Mouse (Mus musculus) limb, embryonic 10.5 days (tissue): ENCODE results near the gene Xaf1. TPM values are rescaled to one million over a fixed set of nuclear protein-coding genes. Genes with fewer than 3 reads are reported as not detected.
"Not testable (repeated sequence)": the region's sequence is repeated elsewhere in the genome, so short reads cannot be mapped to it uniquely, and the experiment has no call there.

Source experiments
- DNase-seq: peaks from one replicate; pipeline ENCODE4 v3.0.0-alpha.2; 2017; ENCODE audit warnings: low spot score
- H3K27ac ChIP-seq: fragments of 300-500 bp; sonication (generic); 2 replicates; pipeline ENCODE4 v1.5.1; 2016; ENCODE audit warnings: mild to moderate bottlenecking
- H3K27me3 ChIP-seq: fragments of 300-500 bp; sonication (generic); 2 replicates; pipeline ENCODE4 v1.6.1; 2016; ENCODE audit warnings: low read depth, mild to moderate bottlenecking; ENCODE audit not compliant: poor library complexity, severe bottlenecking
- H3K36me3 ChIP-seq: fragments of 300-500 bp; sonication (generic); 2 replicates; pipeline ENCODE4 v1.6.1; 2016; ENCODE audit warnings: mild to moderate bottlenecking, moderate library complexity
- H3K4me1 ChIP-seq: fragments of 300-500 bp; sonication (generic); 2 replicates; pipeline ENCODE4 v1.6.1; 2016
- H3K4me3 ChIP-seq: fragments of 300-500 bp; sonication (generic); 2 replicates; pipeline ENCODE4 v1.5.1; 2016; ENCODE audit warnings: mild to moderate bottlenecking, moderate library complexity
- H3K9me3 ChIP-seq: fragments of 300-500 bp; sonication (generic); replicated peaks from 2 replicates; pipeline ENCODE4 v1.6.1; 2016; ENCODE audit warnings: mild to moderate bottlenecking
- WGBS: fragments of 180-500 bp; shearing (Covaris S2); methylation state at CpG from one replicate; pipeline ENCODE4 v1.1.7; 2016; 5-methylcytosine and 5-hydroxymethylcytosine counted together
- polyA plus RNA-seq: library from polyadenylated mRNA; unstranded; fragments of >200 nt; fragmentation: Nextera tagmentation; extraction: Ambion mirVana; gene quantifications from 2 replicates; pipeline ENCODE4 v1.2.1, GENCODE M21; 2016

Gene Xaf1
- polyA plus RNA-seq, 1 experiment from 2014 or later = 2.5 TPM

- Histone ChIP-seq H3K27me3 (no peaks in the 10 kb centered on the region), H3K4me3 (no peak overlapping the region), H3K9me3 (no peaks in the 10 kb centered on the region), H3K27ac (no peak overlapping the region), H3K4me1 (no peaks in the 10 kb centered on the region), H3K36me3 (no peaks in the 10 kb centered on the region)
- DNase-seq = no peak
- 84% methylated on average over 4 of the region's 4 CpGs for WGBS
Observed at GRCm38 (mm10) chr11:72325701-72326100, 24.3 kb downstream of the Xaf1 start.

DNA sequence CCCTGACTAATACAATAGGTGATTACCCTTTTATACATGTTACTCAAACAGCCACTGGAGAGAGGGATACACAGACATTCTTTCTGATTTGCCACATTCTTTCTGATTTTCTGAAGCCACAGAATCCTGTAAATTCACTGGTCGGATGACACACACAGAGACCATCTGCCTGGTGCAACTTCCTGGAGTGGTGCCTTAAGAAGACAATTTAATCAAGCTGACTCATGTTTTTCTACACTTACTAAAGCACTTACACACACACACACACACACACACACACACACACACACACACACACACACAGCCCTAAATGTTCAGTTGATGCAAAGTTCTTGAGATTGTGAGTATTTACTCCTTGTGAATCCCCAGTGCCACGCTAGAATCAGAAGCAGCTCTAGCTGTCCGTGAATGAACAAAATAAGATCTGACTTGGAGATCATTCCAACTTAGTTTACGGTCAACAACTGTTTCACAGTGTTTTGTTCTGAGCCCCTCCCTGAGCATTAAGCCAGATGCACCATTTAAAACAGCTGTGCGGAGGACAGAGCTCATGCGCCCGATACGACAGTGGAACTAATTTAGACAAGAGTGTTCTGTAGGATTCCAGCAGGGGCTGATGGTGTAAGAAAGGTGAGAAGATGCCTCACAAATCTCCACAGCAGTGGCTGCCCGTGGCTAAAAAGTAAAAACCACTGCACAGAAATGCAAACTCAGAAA, 31.7 kb downstream of the Xaf1 start:
- Histone ChIP-seq H3K27ac (no peak overlapping the region), H3K27me3 (no peaks in the 10 kb centered on the region), H3K36me3 (no peaks in the 10 kb centered on the region), H3K4me3 (no peak overlapping the region), H3K9me3 (no peaks in the 10 kb centered on the region), H3K4me1 (no peaks in the 10 kb centered on the region)
- no peak for DNase-seq
- WGBS = 84% methylated on average over 9 of the region's 9 CpGs

- no peak for DNase-seq
- 84% methylated on average over 4 of the region's 4 CpGs for WGBS
- no peak overlapping the region for H3K27ac ChIP-seq
- no peaks in the 10 kb centered on the region for H3K36me3 ChIP-seq
- no peak overlapping the region for H3K4me3 ChIP-seq
- H3K4me1 ChIP-seq = peaks cover 5% of the 10 kb centered on the region; the same call in 1 of the 2 replicates
- no peaks in the 10 kb centered on the region for H3K9me3 ChIP-seq
- no peaks in the 10 kb centered on the region for H3K27me3 ChIP-seq
Observed at GRCm38 (mm10) chr11:72334653-72335052, 33.2 kb downstream of the Xaf1 start.

DNA sequence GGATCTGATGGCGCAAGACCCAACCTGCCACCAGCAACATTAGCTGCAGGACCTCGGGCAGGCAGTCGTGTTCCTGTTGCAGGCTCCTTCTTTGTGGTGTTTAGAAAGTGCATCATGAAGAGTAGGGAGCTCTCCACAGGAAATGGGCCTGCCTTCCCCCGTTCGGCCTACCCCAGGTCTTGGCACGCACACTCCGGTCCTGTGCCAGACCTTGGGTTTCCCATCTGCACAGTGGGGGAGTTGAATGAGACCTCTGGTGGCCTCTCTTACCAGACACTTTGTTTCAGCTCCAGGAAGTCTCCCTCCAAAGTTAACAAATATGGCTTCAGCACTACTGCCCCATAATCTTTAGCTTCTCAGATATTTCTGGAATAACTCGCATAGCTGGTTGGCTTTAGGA, 35.3 kb downstream of the Xaf1 start:
- no peak overlapping the region for H3K4me3 ChIP-seq
- no peaks in the 10 kb centered on the region for H3K9me3 ChIP-seq
- H3K27ac ChIP-seq = no peak overlapping the region
- H3K4me1 ChIP-seq = peaks cover 5% of the 10 kb centered on the region; the same call in 1 of the 2 replicates
- H3K36me3 ChIP-seq = no peaks in the 10 kb centered on the region
- H3K27me3 ChIP-seq = no peaks in the 10 kb centered on the region
- DNase-seq = no peak
- 85% methylated on average over 8 of the region's 8 CpGs for WGBS

- DNase-seq = no peak
- H3K27ac ChIP-seq = no peak overlapping the region
- no peaks in the 10 kb centered on the region for H3K36me3 ChIP-seq
- H3K9me3 ChIP-seq = no peaks in the 10 kb centered on the region
- H3K27me3 ChIP-seq = no peaks in the 10 kb centered on the region
- 80% methylated on average over 5 of the region's 5 CpGs for WGBS
- no peak overlapping the region for H3K4me3 ChIP-seq
- H3K4me1 ChIP-seq = peaks cover 5% of the 10 kb centered on the region; the same call in 1 of the 2 replicates
Observed at GRCm38 (mm10) chr11:72338437-72338871, 37.0 kb downstream of the Xaf1 start.

GRCm38 (mm10) chr11:72339716-72340115, 38.3 kb downstream of the Xaf1 start:
- Histone ChIP-seq H3K27ac (no peak overlapping the region), H3K4me3 (no peak overlapping the region), H3K9me3 (no peaks in the 10 kb centered on the region), H3K27me3 (no peaks in the 10 kb centered on the region), H3K4me1 (peaks cover 12% of the 10 kb centered on the region; the same call in 1 of the 2 replicates), H3K36me3 (no peaks in the 10 kb centered on the region)
- WGBS = 92% methylated on average over 4 of the region's 4 CpGs
- DNase-seq = no peak

GRCm38 (mm10) chr11:72342549-72343237, 41.3 kb downstream of the Xaf1 start:
- DNase-seq = peak; percentile 67
- 11% methylated on average over 7 of the region's 7 CpGs for WGBS
- H3K4me3 ChIP-seq = no peak overlapping the region
- H3K9me3 ChIP-seq = no peaks in the 10 kb centered on the region
- no peaks in the 10 kb centered on the region for H3K36me3 ChIP-seq
- peaks cover 12% of the 10 kb centered on the region; the same call in 1 of the 2 replicates for H3K4me1 ChIP-seq
- H3K27me3 ChIP-seq = no peaks in the 10 kb centered on the region
- no peak overlapping the region for H3K27ac ChIP-seq

- not testable (repeated sequence) for H3K27ac ChIP-seq, H3K36me3 ChIP-seq, H3K27me3 ChIP-seq, H3K4me3 ChIP-seq, H3K9me3 ChIP-seq, DNase-seq
- H3K4me1 ChIP-seq = peaks cover 11% of the 10 kb centered on the region; the same call in 1 of the 2 replicates
- 93% methylated on average over 5 of the region's 5 CpGs for WGBS
Observed at GRCm38 (mm10) chr11:72343238-72343625, 41.8 kb downstream of the Xaf1 start.

DNA sequence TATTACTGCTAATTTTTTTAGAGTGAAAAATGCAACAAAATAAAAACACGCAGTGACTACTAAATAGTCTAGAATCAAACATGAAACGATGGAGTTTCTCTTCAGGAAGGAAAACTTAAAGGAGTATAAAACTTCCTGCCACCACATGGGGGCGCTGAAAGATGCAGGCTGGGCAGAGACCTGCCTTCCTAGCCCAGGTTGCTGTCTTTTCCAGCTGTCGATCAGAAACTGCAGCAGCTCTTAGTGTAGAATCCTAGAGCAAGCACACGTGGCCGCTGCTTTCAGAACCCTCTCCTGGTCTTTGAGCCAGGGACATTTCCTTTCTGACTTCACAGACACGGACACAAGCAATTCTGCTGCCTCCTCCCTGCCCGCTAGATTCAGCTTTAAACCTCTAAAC, 42.5 kb downstream of the Xaf1 start:
- 23% methylated on average over 8 of the region's 8 CpGs for WGBS

DNA sequence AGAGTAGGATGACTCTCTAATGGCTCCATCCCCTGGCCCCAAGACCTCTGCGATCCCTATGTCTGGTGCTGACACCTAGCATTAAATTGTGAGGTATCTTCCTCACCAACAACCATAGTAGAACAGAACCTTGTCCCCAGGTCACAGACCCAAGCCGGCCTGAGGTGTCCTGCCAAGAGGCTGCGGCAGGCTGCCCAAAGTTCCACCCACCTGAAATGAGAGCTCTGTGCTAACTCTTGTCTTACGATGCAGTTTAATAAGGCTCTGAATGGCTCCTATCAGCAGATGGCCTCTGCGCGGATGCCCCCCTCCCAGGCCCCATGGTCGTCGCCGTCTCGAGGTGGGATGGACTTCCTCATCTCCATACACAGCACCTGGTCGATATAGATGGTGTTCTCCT, 43.1 kb downstream of the Xaf1 start:
- Histone ChIP-seq H3K9me3 (no peaks in the 10 kb centered on the region), H3K27me3 (no peaks in the 10 kb centered on the region), H3K36me3 (no peaks in the 10 kb centered on the region), H3K4me3 (no peak overlapping the region), H3K27ac (no peak overlapping the region), H3K4me1 (peaks cover 15% of the 10 kb centered on the region; the same call in 1 of the 2 replicates)
- WGBS = 91% methylated on average over 11 of the region's 11 CpGs
- no peak for DNase-seq

More for the DNA sequence above, 42.5 kb downstream of the Xaf1 start:
- no peak overlapping the region for H3K4me3 ChIP-seq
- H3K4me1 ChIP-seq = peaks cover 13% of the 10 kb centered on the region; the same call in 1 of the 2 replicates
- no peaks in the 10 kb centered on the region for H3K9me3 ChIP-seq
- peak; percentile 66 for DNase-seq
- no peaks in the 10 kb centered on the region for H3K27me3 ChIP-seq
- no peaks in the 10 kb centered on the region for H3K36me3 ChIP-seq
- H3K27ac ChIP-seq = no peak overlapping the region

DNA sequence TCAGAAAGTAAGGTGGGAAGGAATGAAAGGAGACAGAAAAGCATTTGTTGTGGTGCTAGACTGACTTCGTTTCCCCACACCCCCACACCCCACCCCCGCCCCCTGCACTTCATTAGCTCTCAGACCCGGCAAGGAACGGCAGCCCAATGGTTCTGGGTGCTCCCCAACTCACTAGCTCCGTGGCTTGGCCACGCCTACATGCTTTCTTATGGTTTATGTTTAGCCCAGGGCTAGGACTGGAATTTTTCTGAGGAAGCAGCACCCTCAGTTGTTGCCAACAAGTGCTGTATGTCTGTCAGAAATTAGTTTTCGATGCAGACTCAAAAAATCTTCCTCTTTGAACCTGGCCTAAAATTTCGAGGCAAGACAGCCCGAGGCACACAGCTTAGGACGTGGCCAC, 47.1 kb downstream of the Xaf1 start:
- 57% methylated on average over 10 of the region's 10 CpGs for WGBS
- Histone ChIP-seq H3K9me3 (no peaks in the 10 kb centered on the region), H3K36me3 (no peaks in the 10 kb centered on the region), H3K27ac (no peak overlapping the region), H3K4me3 (no peak overlapping the region), H3K27me3 (no peaks in the 10 kb centered on the region), H3K4me1 (peaks cover 18% of the 10 kb centered on the region; the same call in 1 of the 2 replicates)
- no peak for DNase-seq

- H3K27me3 ChIP-seq = no peaks in the 10 kb centered on the region
- H3K4me3 ChIP-seq = no peak overlapping the region
- H3K27ac ChIP-seq = no peak overlapping the region
- WGBS = 57% methylated on average over 8 of the region's 8 CpGs
- H3K36me3 ChIP-seq = no peaks in the 10 kb centered on the region
- peaks cover 17% of the 10 kb centered on the region; the same call in 1 of the 2 replicates for H3K4me1 ChIP-seq
- no peak for DNase-seq
- H3K9me3 ChIP-seq = no peaks in the 10 kb centered on the region
Observed at GRCm38 (mm10) chr11:72349016-72349415, 47.6 kb downstream of the Xaf1 start.

DNA sequence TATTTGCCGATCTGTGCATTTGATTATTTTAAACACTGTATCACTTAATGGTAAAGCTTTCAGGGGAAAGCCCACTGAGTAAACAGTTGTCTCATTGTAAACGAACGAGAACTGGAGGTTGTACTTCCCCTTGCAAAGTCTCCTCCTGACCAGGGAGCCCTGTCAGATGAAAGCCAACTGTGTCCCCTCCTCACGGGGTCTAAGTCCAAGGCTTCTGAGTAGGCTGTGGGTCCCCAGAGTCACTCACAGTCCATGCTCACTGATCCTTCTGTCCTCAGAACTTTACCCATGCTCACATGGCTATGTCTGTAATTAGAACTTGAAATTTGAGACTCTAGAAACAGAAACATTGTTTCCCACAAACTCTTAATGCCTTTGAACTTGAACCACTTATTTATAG, 48.2 kb downstream of the Xaf1 start:
- Histone ChIP-seq H3K27me3 (no peaks in the 10 kb centered on the region), H3K9me3 (no peaks in the 10 kb centered on the region), H3K4me3 (no peak overlapping the region), H3K27ac (no peak overlapping the region), H3K4me1 (peaks cover 11% of the 10 kb centered on the region; the same call in 1 of the 2 replicates), H3K36me3 (no peaks in the 10 kb centered on the region)
- no peak for DNase-seq
- 66% methylated on average over 4 of the region's 4 CpGs for WGBS
